Mouse (Mus musculus) heart, adult 18-20 months (tissue): ENCODE data around the gene Rab19. TPM values are rescaled to one million over a fixed set of nuclear protein-coding genes. Genes with fewer than 3 reads are reported as not detected.
"Not testable (repeated sequence)": the region's sequence is repeated elsewhere in the genome, so short reads cannot be mapped to it uniquely, and the experiment has no call there.

ENCODE experiments used
- DNase-seq, 2 experiments: peaks; one replicate each; pipeline ENCODE4 v3.0.0; 2021 to 2022; ENCODE audit warnings: mixed read lengths in 1 of 2
- total RNA-seq, 2 experiments: library from RNA; stranded (reverse); gene quantifications; 2 replicates each; pipeline ENCODE4 v1.2.3; 2021

The Rab19 gene
- total RNA-seq, 2 experiments from 2014 or later: 0.31 TPM; not detected in 1

GRCm38 (mm10) chr6:39429007-39429788 is 48.2 kb downstream of the Rab19 start:
- no peak for DNase-seq

DNA sequence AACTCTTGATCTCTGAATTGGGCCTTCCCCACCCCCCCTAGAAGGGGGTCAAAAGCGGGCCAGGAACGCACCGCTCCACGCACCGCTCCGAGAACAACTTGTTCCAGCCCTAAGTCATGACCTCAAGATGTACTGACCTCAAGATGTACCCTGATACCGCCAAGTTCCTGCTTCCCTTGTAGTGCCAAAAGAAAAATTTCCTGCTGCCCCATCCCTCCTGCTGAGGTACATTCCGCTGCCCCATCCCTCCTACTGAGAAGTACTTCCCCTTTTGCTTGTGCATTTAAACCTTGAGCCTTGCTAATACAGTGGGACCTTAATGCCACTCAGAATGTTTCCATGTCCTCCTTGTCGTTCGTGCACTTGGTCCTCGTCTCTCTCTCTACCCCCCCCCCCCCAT is 49.7 kb downstream of the Rab19 start:
- no peak for DNase-seq

DNA sequence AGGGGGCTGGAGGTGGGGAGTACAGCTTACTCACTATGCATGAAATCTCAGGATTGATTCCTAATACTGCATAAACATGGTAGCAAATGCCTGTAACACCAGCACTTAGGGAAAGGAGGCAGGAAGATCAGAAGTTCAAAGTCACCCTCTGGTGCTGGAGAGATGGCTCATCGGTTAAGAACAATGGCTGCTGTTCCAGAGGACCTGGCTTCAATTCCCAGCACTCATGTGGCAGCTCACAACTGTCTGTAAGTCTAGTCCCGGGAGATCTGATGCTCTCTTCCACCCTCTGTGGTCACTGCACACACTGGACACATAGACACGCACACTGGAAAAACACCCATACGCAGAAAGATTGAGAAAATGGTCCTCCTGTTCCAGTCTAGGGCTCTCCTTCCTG is 52.2 kb downstream of the Rab19 start:
- no peak for DNase-seq

DNA sequence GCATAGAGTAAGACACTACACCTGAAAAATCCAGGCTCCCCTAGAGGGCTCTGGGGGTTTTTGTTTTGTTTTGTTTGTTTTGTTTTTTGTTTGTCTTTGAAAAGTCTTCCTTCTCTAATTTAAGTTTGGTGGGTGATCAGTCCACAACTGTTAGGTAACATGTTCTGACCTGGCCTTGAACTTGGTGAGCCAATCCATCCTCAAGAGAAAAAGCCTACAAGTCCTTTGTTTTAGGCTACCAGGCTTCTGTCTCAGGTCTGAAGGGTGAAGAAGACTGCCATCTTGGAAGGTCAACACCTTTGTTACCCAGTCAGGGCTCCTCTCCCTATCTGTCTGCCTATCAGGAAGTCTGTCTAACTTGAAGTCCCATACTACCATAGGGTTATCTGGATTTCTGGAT is 52.7 kb downstream of the Rab19 start:
- DNase-seq: no peak

DNA sequence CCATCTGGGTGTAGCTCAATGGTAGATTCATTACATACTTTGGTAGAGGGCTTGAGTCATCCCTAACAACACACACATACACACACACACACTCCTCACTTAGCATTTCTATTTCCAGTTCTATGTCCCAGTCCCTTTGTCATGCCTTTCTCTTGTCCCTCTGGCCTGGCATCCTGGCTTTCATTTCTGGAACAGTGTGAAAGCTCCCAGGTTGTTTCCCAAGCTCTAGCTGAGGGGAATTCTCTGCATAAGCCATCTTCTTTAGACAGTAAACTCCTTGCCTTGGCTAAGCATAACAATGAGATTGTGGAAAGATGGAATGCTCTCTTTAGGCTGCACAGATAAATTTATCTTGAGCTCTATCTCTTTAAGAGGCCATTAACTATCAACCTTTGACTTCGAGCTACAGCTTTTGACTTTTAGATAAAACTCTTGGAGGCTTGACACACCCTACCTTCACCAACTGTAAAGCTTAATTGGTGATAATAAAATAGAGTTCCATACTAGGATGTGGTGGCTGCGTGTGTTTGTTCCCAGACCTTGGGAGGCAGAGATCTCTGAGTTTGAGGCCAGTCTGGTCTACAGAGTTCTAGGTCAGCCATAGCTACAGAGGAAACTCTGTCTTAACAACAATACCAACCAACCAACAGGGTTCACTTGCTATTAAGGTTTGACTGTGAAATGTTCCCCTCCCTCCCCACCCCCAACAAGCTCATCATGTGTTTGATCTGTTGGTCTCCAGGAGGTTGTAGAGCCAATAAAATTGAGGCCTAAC is 53.3 kb downstream of the Rab19 start:
- no peak for DNase-seq

DNA sequence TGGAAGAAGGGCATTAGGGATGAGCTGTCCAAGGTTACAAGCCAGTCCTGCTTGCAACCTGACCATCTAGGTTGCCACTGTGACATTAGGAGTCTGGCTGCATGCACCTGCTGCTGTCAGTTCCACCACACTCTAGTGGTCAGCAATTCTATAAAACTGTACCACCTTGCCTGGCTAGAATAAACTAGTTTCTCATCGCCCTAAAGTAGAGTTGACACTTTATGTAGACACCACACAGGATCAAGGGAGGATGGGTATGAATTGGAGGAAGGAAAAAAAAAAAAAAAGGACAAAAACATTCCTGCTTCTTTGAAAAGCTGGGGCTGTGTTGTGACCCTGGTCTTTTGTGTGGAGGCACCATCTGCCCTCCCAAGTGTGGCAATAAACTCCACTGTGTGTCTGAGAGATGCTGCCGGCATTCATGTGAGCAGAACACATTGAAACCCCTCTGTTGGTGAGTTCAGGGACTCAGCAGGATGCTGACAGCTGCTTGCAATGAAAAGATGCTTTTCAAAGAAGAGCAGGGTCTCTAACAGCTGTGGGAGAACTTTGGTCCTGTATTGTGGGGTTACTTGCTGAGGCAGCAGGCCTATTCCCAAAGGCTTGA is 54.0 kb downstream of the Rab19 start:
- no peak for DNase-seq

- no peak for DNase-seq
These were observed 54.9 kb downstream of the Rab19 start for GRCm38 (mm10) chr6:39435875-39436274.

DNA sequence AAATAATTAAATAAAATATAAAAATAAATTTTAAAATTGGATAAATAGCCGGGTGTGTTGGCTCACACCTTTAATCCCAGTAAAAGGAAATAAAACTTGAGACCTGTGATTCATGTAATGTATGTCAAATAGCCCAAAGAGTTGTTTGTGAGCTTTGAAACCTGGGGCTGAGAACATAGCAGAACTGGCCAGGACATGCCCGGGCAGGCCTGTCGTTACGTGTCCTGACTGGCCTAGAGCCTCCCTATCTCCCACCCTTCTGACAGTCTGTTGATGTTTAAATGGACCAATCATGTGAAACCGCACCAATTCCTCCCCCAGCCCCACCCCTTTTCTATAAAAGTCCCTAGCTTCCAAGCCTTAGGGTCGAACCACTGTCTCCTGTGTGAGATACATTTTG is 56.5 kb downstream of the Rab19 start:
- not testable (repeated sequence) for DNase-seq

Other genes with a start within 250 kb of the Rab19 start
- 10 to 100 TPM; 18.7 to 18.8 TPM for gene Kdm7a, start 174.4 kb upstream of the Rab19 start, total RNA-seq
- gene Slc37a3, start 3.5 kb upstream of the Rab19 start, total RNA-seq: 10 to 100 TPM; 16.9 to 18.4 TPM
- gene Mkrn1, start 39.3 kb downstream of the Rab19 start, total RNA-seq: 10 to 100 TPM; 60.2 to 65.0 TPM
- gene Dennd2a, start 176.7 kb downstream of the Rab19 start, total RNA-seq: 1 to 10 TPM; 5.8 to 6.2 TPM
- 10 to 100 TPM; 13.1 to 13.6 TPM for gene Adck2, start 192.7 kb downstream of the Rab19 start, total RNA-seq
- 1 to 10 TPM in 1 of 2 experiments, not detected in 1; 1.7 TPM for gene Gm42420, start 204.6 kb downstream of the Rab19 start, total RNA-seq
- 100 to 1,000 TPM; 707 to 787 TPM for gene Ndufb2, start 211.4 kb downstream of the Rab19 start, total RNA-seq